Mouse (Mus musculus) erythroblast, embryonic 14.5 days (primary cell): Measurements from ENCODE around the gene Gcnt7.

Experiments
- GATA1 ChIP-seq: IDR thresholded peaks from 2 replicates; pipeline ENCODE4 v1.6.1; 2012; ENCODE audit warnings: low read length, inconsistent platforms, mixed read lengths
- TAL1 ChIP-seq: IDR thresholded peaks from 3 replicates; pipeline ENCODE4 v1.6.1; 2012; ENCODE audit warnings: low read length, inconsistent platforms, mixed read lengths

- TF ChIP-seq TAL1 = no peak
- no peak for TF ChIP-seq GATA1
Observed at GRCm38 (mm10) chr2:172448329-172448728, 10.1 kb downstream of the Gcnt7 start.
